Comparison of ENCODE assay signal across 8 mouse cellular contexts in the genomic region with DNA sequence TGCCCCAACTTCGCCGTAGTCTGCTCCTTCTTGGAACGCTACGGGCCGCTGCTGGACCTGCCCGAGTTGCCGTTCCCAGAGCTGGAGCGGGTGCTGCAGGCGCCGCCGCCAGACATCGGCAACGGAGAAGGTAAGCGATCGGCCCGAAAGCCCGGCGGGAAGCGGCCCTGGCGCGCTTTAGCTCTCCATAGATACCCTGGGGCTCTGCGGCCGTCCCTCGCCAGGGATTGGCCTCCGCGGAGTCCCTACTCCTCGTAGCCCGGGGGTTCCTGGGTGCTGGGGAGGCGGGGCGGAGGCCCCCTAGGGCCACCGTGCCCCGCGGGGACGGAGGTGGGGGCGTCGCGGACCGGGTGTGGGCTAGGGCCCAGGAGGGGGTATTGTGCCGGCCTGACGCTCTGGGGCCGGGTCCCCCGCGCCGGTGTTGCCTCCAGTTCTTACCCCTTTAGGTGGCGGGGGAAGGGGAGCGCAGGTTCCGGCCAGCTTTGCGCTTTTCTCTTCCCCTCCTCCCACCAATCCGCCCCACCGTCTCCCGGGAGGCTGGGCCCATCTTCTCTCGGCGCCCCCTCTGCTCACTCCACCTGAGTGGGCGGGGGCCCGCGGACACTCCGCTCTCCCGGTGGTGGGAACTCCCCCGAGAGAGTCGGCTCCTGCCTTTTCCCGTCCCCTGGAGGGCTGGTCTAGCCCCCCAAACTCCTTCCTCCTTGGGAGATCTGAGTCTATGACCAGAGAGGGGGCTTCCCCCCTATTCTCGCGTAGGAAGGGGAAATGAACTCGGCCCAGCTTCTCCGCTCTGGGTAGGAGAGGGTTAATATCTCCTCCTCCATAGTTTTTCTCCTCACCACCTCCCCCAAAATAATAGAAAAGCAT. TPM values are rescaled to one million over a fixed set of nuclear protein-coding genes. Genes with fewer than 3 reads are reported as not detected.
DNase-seq lines count a peak whose midpoint lies in the region; ATAC-seq and TF ChIP-seq lines count a peak whose summit lies in the region.

No protein-coding gene starts in this region.

- DNase-seq in A20 (ENCODE audit: low read depth, low spot score) (peak; percentile 88), liver (peak; percentile 62)
- peak; percentile 61 for DNase-seq in adrenal gland, postnatal 10 days
- DNase-seq in embryonic facial prominence, embryonic 14.5 days (ENCODE audit: low spot score) = peak; percentile 39
- DNase-seq in heart, adult 8-10 months (ENCODE audit: low spot score) = peak; percentile 30
- peak; percentile 45 for DNase-seq in kidney, adult 9 months
- DNase-seq in midbrain, postnatal 0 days (ENCODE audit: low spot score) = peak; percentile 54
- peak; percentile 46 to 47 for DNase-seq in spleen, postnatal 36 days (ENCODE audit: low spot score in 2 of 2)

- H3K9ac ChIP-seq in embryonic facial prominence, embryonic 14.5 days (ENCODE audit: low read depth, low read length) = peak overlapping the region; percentile 100
- peak overlapping the region; percentile 99 for H3K9ac ChIP-seq in midbrain, postnatal 0 days (replicated peaks; ENCODE audit: low read length, poor library complexity, severe bottlenecking)

- H3K27ac ChIP-seq in embryonic facial prominence, embryonic 14.5 days (replicated peaks; ENCODE audit: low read depth, low read length) = peak overlapping the region; percentile 99
- peak overlapping the region; percentile 99 for H3K27ac ChIP-seq in midbrain, postnatal 0 days (ENCODE audit: low read depth, low read length)

- TF ChIP-seq CTCF in midbrain, postnatal 0 days (IDR thresholded peaks at IDR 0.05) = no peak

- H3K9me3 ChIP-seq in embryonic facial prominence, embryonic 14.5 days (ENCODE audit: control insufficient read depth, low read length) = 0 out of 2 replicates have a peak, but pooled peaks cover 3% of the 10 kb centered on the region
- no peaks in the 10 kb centered on the region for H3K9me3 ChIP-seq in midbrain, postnatal 0 days (ENCODE audit: low read length)

- 0% methylated on average over 20 of the region's 65 CpGs for WGBS in embryonic facial prominence, embryonic 14.5 days
- under 1% methylated on average over 50 of the region's 65 CpGs for WGBS in midbrain, postnatal 0 days

- H3K4me1 ChIP-seq in embryonic facial prominence, embryonic 14.5 days (ENCODE audit: control insufficient read depth, insufficient read depth, low read length) = 0 out of 2 replicates have a peak, but pooled peaks cover 3% of the 10 kb centered on the region
- H3K4me1 ChIP-seq in midbrain, postnatal 0 days (ENCODE audit: insufficient read depth, low read length) = 0 out of 2 replicates have a peak, but pooled peaks cover 2% of the 10 kb centered on the region

- H3K4me2 ChIP-seq in embryonic facial prominence, embryonic 14.5 days (ENCODE audit: low read depth, low read length) = peak overlapping the region; percentile 57
- H3K4me2 ChIP-seq in midbrain, postnatal 0 days (ENCODE audit: low read depth, low read length, poor library complexity, severe bottlenecking) = peak overlapping the region; percentile 72

- peaks cover 14% of the 10 kb centered on the region for H3K36me3 ChIP-seq in embryonic facial prominence, embryonic 14.5 days (ENCODE audit: control insufficient read depth, insufficient read depth, low read length)
- no peaks in the 10 kb centered on the region; the same call in 1 of the 2 replicates for H3K36me3 ChIP-seq in midbrain, postnatal 0 days (ENCODE audit: insufficient read depth, low read length)

- no peaks in the 10 kb centered on the region for H3K27me3 ChIP-seq in embryonic facial prominence, embryonic 14.5 days (replicated peaks; ENCODE audit: control insufficient read depth, insufficient read depth, low read length)
- no peaks in the 10 kb centered on the region for H3K27me3 ChIP-seq in midbrain, postnatal 0 days (ENCODE audit: insufficient read depth, low read length)

- H3K4me3 ChIP-seq in embryonic facial prominence, embryonic 14.5 days (ENCODE audit: low read depth, low read length) = peak overlapping the region; percentile 100
- H3K4me3 ChIP-seq in midbrain, postnatal 0 days (ENCODE audit: low read depth, low read length) = peak overlapping the region; percentile 82

- peak; percentile 8; the same call in 1 of the 2 replicates for ATAC-seq in embryonic facial prominence, embryonic 14.5 days (ENCODE audit: low read depth)
- ATAC-seq in midbrain, postnatal 0 days (ENCODE audit: low FRiP score) = peak; percentile 33

RNA-seq across cellular contexts. Expression of gene Rsf1, which starts 0.5 kb away (rescaled TPM):
- total RNA-seq in adrenal gland, postnatal 10 days (2021) = 10 to 100 TPM; 24.8 to 28.5 TPM
- polyA plus RNA-seq in embryonic facial prominence, embryonic 14.5 days (2014; fragmentation: Nextera tagmentation; extraction: Ambion mirVana) = 18.0 and 20.8 TPM in 2 replicates
- 10 to 100 TPM; 13.5 to 16.9 (median 15.0) TPM for total RNA-seq in heart, adult 8-10 months (2022)
- 19.8 and 25.9 TPM in 2 replicates for total RNA-seq in midbrain, postnatal 0 days (2014; rRNA removed)
- polyA plus RNA-seq in midbrain, postnatal 0 days (2015; fragmentation: Nextera tagmentation; extraction: Ambion mirVana) = 22.0 and 27.4 TPM in 2 replicates

RNA-seq across cellular contexts. Expression of gene Aamdc, which starts 0.9 kb away (rescaled TPM):
- 10 to 100 TPM; 38.3 to 49.7 TPM for total RNA-seq in adrenal gland, postnatal 10 days (2021)
- polyA plus RNA-seq in embryonic facial prominence, embryonic 14.5 days (2014; fragmentation: Nextera tagmentation; extraction: Ambion mirVana) = 87.4 and 92.1 TPM in 2 replicates
- 10 to 100 TPM; 60.2 to 71.0 (median 63.5) TPM for total RNA-seq in heart, adult 8-10 months (2022)
- 19.4 and 26.1 TPM in 2 replicates for total RNA-seq in midbrain, postnatal 0 days (2014; rRNA removed)
- polyA plus RNA-seq in midbrain, postnatal 0 days (2015; fragmentation: Nextera tagmentation; extraction: Ambion mirVana) = 53.2 and 57.5 TPM in 2 replicates

Comparison
In these comparisons a context has a peak if more than half of its experiments do, and no peak if none do; other contexts are left out.
1. Peak in every context shown above with its lines: DNase-seq, ATAC-seq, H3K4me3 ChIP-seq and H3K27ac ChIP-seq.
2. DNase-seq: peak in every context shown above with its lines; median percentile 88 in A20; 62 in liver; 61 in adrenal gland, postnatal 10 days; 54 in midbrain, postnatal 0 days; 46 in spleen, postnatal 36 days; 45 in kidney, adult 9 months; 39 in embryonic facial prominence, embryonic 14.5 days; 30 in heart, adult 8-10 months.